Mouse (Mus musculus): ENCODE results near the gene Etfa. TPM values are rescaled to one million over a fixed set of nuclear protein-coding genes. Genes with fewer than 3 reads are reported as not detected.

Etfa gene
- total RNA-seq, 2 experiments from 2014 or later: 260 to 304 TPM

- peak; percentile 70 for DNase-seq (ENCODE audit: low spot score)
Measured at GRCm38 (mm10) chr9:55429242-55429975, 82.6 kb downstream of the Etfa start.

GRCm38 (mm10) chr9:55425271-55425810, 86.7 kb downstream of the Etfa start:
- no peak for DNase-seq (ENCODE audit: low spot score)

- no peak for DNase-seq (ENCODE audit: low spot score)
Measured at GRCm38 (mm10) chr9:55423451-55424424, 88.3 kb downstream of the Etfa start.

- DNase-seq (ENCODE audit: low spot score): no peak
Measured at GRCm38 (mm10) chr9:55421786-55422185, 90.3 kb downstream of the Etfa start.

- DNase-seq (ENCODE audit: low spot score): no peak
Measured at GRCm38 (mm10) chr9:55411154-55411553, 100.9 kb downstream of the Etfa start.

GRCm38 (mm10) chr9:55410430-55410829, 101.6 kb downstream of the Etfa start:
- no peak for DNase-seq (ENCODE audit: low spot score)

GRCm38 (mm10) chr9:55409833-55410232, 102.2 kb downstream of the Etfa start:
- no peak for DNase-seq (ENCODE audit: low spot score)

GRCm38 (mm10) chr9:55408851-55409250, 103.2 kb downstream of the Etfa start:
- no peak for DNase-seq (ENCODE audit: low spot score)

GRCm38 (mm10) chr9:55406773-55407172, 105.3 kb downstream of the Etfa start:
- DNase-seq (ENCODE audit: low spot score): no peak

- no peak for DNase-seq (ENCODE audit: low spot score)
Measured at GRCm38 (mm10) chr9:55404976-55405702, 106.9 kb downstream of the Etfa start.

Other genes starting within 250 kb of the Etfa start
- gene Nrg4, start 185.4 kb downstream of the Etfa start, total RNA-seq (2021): 1 to 10 TPM; 1.2 to 1.8 TPM
- gene Tmem266, start 185.3 kb downstream of the Etfa start, total RNA-seq (2021): 10 to 100 TPM in 1 of 2 experiments, 1 to 10 TPM in 1; 2.2 to 10.3 TPM
- gene Isl2, start 26.4 kb upstream of the Etfa start, total RNA-seq (2021): not detected